Mouse (Mus musculus) forebrain, postnatal 0 days (tissue): Measurements from ENCODE around the gene Pitpna. TPM values are rescaled to one million over a fixed set of nuclear protein-coding genes. Genes with fewer than 3 reads are reported as not detected.
"Not testable (repeated sequence)": the region's sequence is repeated elsewhere in the genome, so short reads cannot be mapped to it uniquely, and the experiment has no call there.

Experiments used
- ATAC-seq: fragments of 200-750 bp; cut with Nextera tagmentation; 2 replicates; pipeline ENCODE4 v1.8.0; 2017; ENCODE audit warnings: mild to moderate bottlenecking, moderate library complexity
- DNase-seq: peaks from one replicate; pipeline ENCODE4 v3.0.0-alpha.2; 2015
- H3K27ac ChIP-seq: fragments of 300-500 bp; sonication (generic); 2 replicates; pipeline ENCODE4 v1.5.1; 2014; ENCODE audit warnings: low read depth, mild to moderate bottlenecking, antibody characterized with exemption, low read length, moderate library complexity, mixed read lengths
- H3K27me3 ChIP-seq: fragments of 300-500 bp; sonication (generic); 2 replicates; pipeline ENCODE4 v1.6.1; 2014; ENCODE audit warnings: mild to moderate bottlenecking, low read length, mixed read lengths; ENCODE audit not compliant: insufficient read depth
- H3K36me3 ChIP-seq: fragments of 300-500 bp; sonication (generic); 2 replicates; pipeline ENCODE4 v1.6.1; 2014; ENCODE audit warnings: mild to moderate bottlenecking, moderate library complexity; ENCODE audit not compliant: insufficient read depth
- H3K4me1 ChIP-seq: fragments of 300-500 bp; sonication (generic); 2 replicates; pipeline ENCODE4 v1.6.1; 2014; ENCODE audit warnings: antibody characterized with exemption; ENCODE audit not compliant: insufficient read depth
- H3K4me2 ChIP-seq: fragments of 300-500 bp; sonication (generic); 2 replicates; pipeline ENCODE4 v1.6.1; 2014; ENCODE audit warnings: low read depth, mild to moderate bottlenecking, moderate library complexity
- H3K4me3 ChIP-seq: fragments of 300-500 bp; sonication (generic); 2 replicates; pipeline ENCODE4 v1.5.1; 2014; ENCODE audit warnings: low read depth, low read length, mixed read lengths
- H3K9ac ChIP-seq: fragments of 300-500 bp; sonication (generic); 2 replicates; pipeline ENCODE4 v1.6.1; 2014; ENCODE audit warnings: mild to moderate bottlenecking
- H3K9me3 ChIP-seq: fragments of 300-500 bp; sonication (generic); 2 replicates; pipeline ENCODE4 v1.6.1; 2016; ENCODE audit warnings: low read length
- CTCF ChIP-seq: sonication (generic); IDR thresholded peaks from 2 replicates; pipeline ENCODE4 v1.5.1; 2016; ENCODE audit warnings: antibody characterized with exemption, control low read depth, low read depth
- WGBS: fragments of 180-500 bp; shearing (Covaris S2); extraction: QIAGEN DNeasy Blood & Tissue Kit; methylation state at CpG from one replicate; pipeline ENCODE4 v1.1.7; 2014; 5-methylcytosine and 5-hydroxymethylcytosine counted together
- polyA plus RNA-seq: library from polyadenylated mRNA; unstranded; fragments of >200 nt; fragmentation: Nextera tagmentation; extraction: Ambion mirVana; gene quantifications from 2 replicates; pipeline ENCODE4 v1.2.1, GENCODE M21; 2015
- total RNA-seq: library from RNA; depleted of rRNA; stranded (reverse); fragments of >200 nt; gene quantifications from 2 replicates; pipeline ENCODE4 v1.2.3, GENCODE M21; 2014

The Pitpna gene
- total and polyA plus RNA-seq, 2 experiments from 2014 or later = 95.7 to 101 TPM

- Histone ChIP-seq H3K27me3 (no peaks in the 10 kb centered on the region), H3K4me3 (no peak overlapping the region), H3K9me3 (no peaks in the 10 kb centered on the region), H3K9ac (no peak overlapping the region), H3K27ac (no peak overlapping the region), H3K36me3 (peaks cover 27% of the 10 kb centered on the region), H3K4me1 (no peaks in the 10 kb centered on the region), H3K4me2 (no peak overlapping the region)
- DNase-seq (no peak), ATAC-seq (no peak)
- no peak for TF ChIP-seq CTCF
- 78% methylated on average over 4 of the region's 4 CpGs for WGBS
These were observed 41.8 kb upstream of the Pitpna start for GRCm38 (mm10) chr11:75546057-75546456.

GRCm38 (mm10) chr11:75549658-75550111 is 38.2 kb upstream of the Pitpna start:
- WGBS = 47% methylated on average over 5 of the region's 5 CpGs
- Histone ChIP-seq H3K4me2 (no peak overlapping the region), H3K27ac (no peak overlapping the region), H3K27me3 (no peaks in the 10 kb centered on the region), H3K9ac (no peak overlapping the region), H3K9me3 (no peaks in the 10 kb centered on the region), H3K4me3 (no peak overlapping the region), H3K36me3 (peaks cover 36% of the 10 kb centered on the region), H3K4me1 (no peaks in the 10 kb centered on the region)
- no peak for ATAC-seq
- no peak for DNase-seq
- no peak for TF ChIP-seq CTCF

GRCm38 (mm10) chr11:75550200-75550946 is 37.5 kb upstream of the Pitpna start:
- WGBS = 45% methylated on average over 12 of the region's 12 CpGs
- no peak overlapping the region for H3K27ac ChIP-seq
- TF ChIP-seq CTCF = no peak
- DNase-seq (no peak), ATAC-seq (no peak)
- no peaks in the 10 kb centered on the region for H3K4me1 ChIP-seq
- no peaks in the 10 kb centered on the region for H3K9me3 ChIP-seq
- H3K27me3 ChIP-seq = no peaks in the 10 kb centered on the region
- H3K4me3 ChIP-seq = no peak overlapping the region
- peaks cover 31% of the 10 kb centered on the region for H3K36me3 ChIP-seq
- no peak overlapping the region for H3K9ac ChIP-seq
- no peak overlapping the region for H3K4me2 ChIP-seq

- ATAC-seq (no peak), DNase-seq (no peak)
- peaks cover 29% of the 10 kb centered on the region for H3K36me3 ChIP-seq
- TF ChIP-seq CTCF = no peak
- no peaks in the 10 kb centered on the region for H3K9me3 ChIP-seq
- H3K4me2 ChIP-seq = no peak overlapping the region
- WGBS = 84% methylated on average over 5 of the region's 5 CpGs
- H3K9ac ChIP-seq = no peak overlapping the region
- no peaks in the 10 kb centered on the region for H3K27me3 ChIP-seq
- H3K4me3 ChIP-seq = no peak overlapping the region
- no peaks in the 10 kb centered on the region for H3K4me1 ChIP-seq
- no peak overlapping the region for H3K27ac ChIP-seq
These were observed 36.6 kb upstream of the Pitpna start for GRCm38 (mm10) chr11:75551321-75551720.

- ATAC-seq (peak; percentile 16; the same call in 1 of the 2 replicates), DNase-seq (no peak)
- no peaks in the 10 kb centered on the region for H3K4me1 ChIP-seq
- no peak overlapping the region for H3K4me2 ChIP-seq
- 45% methylated on average over 9 of the region's 9 CpGs for WGBS
- no peak for TF ChIP-seq CTCF
- H3K27ac ChIP-seq = no peak overlapping the region
- no peaks in the 10 kb centered on the region for H3K9me3 ChIP-seq
- H3K27me3 ChIP-seq = no peaks in the 10 kb centered on the region
- peaks cover 28% of the 10 kb centered on the region for H3K36me3 ChIP-seq
- no peak overlapping the region for H3K9ac ChIP-seq
- no peak overlapping the region for H3K4me3 ChIP-seq
These were observed 35.9 kb upstream of the Pitpna start for GRCm38 (mm10) chr11:75551961-75552441.

- no peaks in the 10 kb centered on the region for H3K4me1 ChIP-seq
- no peak overlapping the region for H3K9ac ChIP-seq
- no peaks in the 10 kb centered on the region for H3K9me3 ChIP-seq
- whole genome bisulfite sequencing = 58% methylated on average over 7 of the region's 7 CpGs
- H3K36me3 ChIP-seq = peaks cover 27% of the 10 kb centered on the region
- ATAC-seq = no peak
- H3K27ac ChIP-seq = no peak overlapping the region
- no peak overlapping the region for H3K4me3 ChIP-seq
- no peaks in the 10 kb centered on the region for H3K27me3 ChIP-seq
- no peak for DNase-seq
- H3K4me2 ChIP-seq = no peak overlapping the region
- no peak for TF ChIP-seq CTCF
These were observed 34.9 kb upstream of the Pitpna start for GRCm38 (mm10) chr11:75552906-75553482.

- not testable (repeated sequence) for H3K4me3 ChIP-seq, ATAC-seq, H3K4me2 ChIP-seq, H3K4me1 ChIP-seq, DNase-seq, H3K9me3 ChIP-seq, H3K27me3 ChIP-seq, H3K9ac ChIP-seq, H3K27ac ChIP-seq
- WGBS = 92% methylated on average over 6 of the region's 6 CpGs
- peaks cover 19% of the 10 kb centered on the region for H3K36me3 ChIP-seq
These were observed 31.9 kb upstream of the Pitpna start for GRCm38 (mm10) chr11:75556006-75556405.
